Mouse (Mus musculus) hindbrain, embryonic 10.5 days (tissue): Measurements from ENCODE around the gene Ier3. TPM values are rescaled to one million over a fixed set of nuclear protein-coding genes. Genes with fewer than 3 reads are reported as not detected.

ENCODE experiments used
- DNase-seq: peaks from one replicate; pipeline ENCODE4 v3.0.0-alpha.2; 2017; ENCODE audit warnings: low spot score
- H3K27ac ChIP-seq: fragments of 300-500 bp; sonication (generic); 2 replicates; pipeline ENCODE4 v1.5.1; 2016; ENCODE audit warnings: mild to moderate bottlenecking, moderate library complexity
- H3K27me3 ChIP-seq: fragments of 300-500 bp; sonication (generic); 2 replicates; pipeline ENCODE4 v1.6.1; 2016; ENCODE audit warnings: mild to moderate bottlenecking; ENCODE audit not compliant: poor library complexity, insufficient read depth, severe bottlenecking
- H3K36me3 ChIP-seq: fragments of 300-500 bp; sonication (generic); 2 replicates; pipeline ENCODE4 v1.6.1; 2016; ENCODE audit warnings: mild to moderate bottlenecking, moderate library complexity
- H3K4me1 ChIP-seq: fragments of 300-500 bp; sonication (generic); replicated peaks from 2 replicates; pipeline ENCODE4 v1.6.1; 2016; ENCODE audit warnings: mild to moderate bottlenecking
- H3K4me3 ChIP-seq: fragments of 300-500 bp; sonication (generic); 2 replicates; pipeline ENCODE4 v1.5.1; 2016; ENCODE audit warnings: mild to moderate bottlenecking, moderate library complexity
- H3K9me3 ChIP-seq: fragments of 300-500 bp; sonication (generic); 2 replicates; pipeline ENCODE4 v1.6.1; 2016; ENCODE audit warnings: mild to moderate bottlenecking, moderate library complexity
- WGBS: fragments of 180-500 bp; shearing (Covaris S2); methylation state at CpG from one replicate; pipeline ENCODE4 v1.1.7; 2016; 5-methylcytosine and 5-hydroxymethylcytosine counted together
- polyA plus RNA-seq: library from polyadenylated mRNA; unstranded; fragments of >200 nt; fragmentation: Nextera tagmentation; extraction: Ambion mirVana; gene quantifications from 2 replicates; pipeline ENCODE4 v1.2.1, GENCODE M21; 2016

Gene Ier3
- polyA plus RNA-seq, 1 experiment from 2014 or later: 4.8 TPM

DNA sequence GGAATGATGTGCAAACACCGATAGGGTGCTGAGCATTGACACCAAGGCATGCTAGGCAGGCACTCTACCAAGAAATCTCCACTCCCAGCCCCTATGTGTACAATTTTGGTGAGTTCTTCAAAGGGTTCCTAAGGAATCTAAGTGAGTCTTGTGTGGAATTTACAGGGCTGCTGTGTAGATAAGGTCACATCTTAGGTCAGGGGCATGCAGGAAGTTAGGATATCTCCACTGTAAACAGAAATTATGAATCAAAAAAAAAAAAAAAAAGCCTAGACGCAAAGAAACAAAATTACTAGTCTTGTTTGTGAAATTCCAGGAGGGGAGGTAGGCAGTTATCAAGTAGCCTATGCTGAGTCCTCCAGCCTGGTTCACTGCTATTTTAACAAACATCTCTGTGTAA, 28.6 kb upstream of the Ier3 start:
- H3K27me3 ChIP-seq: no peaks in the 10 kb centered on the region
- WGBS: 85% methylated on average over 2 of the region's 2 CpGs
- H3K9me3 ChIP-seq: no peaks in the 10 kb centered on the region
- H3K4me1 ChIP-seq: no peaks in the 10 kb centered on the region
- H3K36me3 ChIP-seq: no peaks in the 10 kb centered on the region
- H3K4me3 ChIP-seq: no peak overlapping the region
- DNase-seq: no peak
- H3K27ac ChIP-seq: no peak overlapping the region

DNA sequence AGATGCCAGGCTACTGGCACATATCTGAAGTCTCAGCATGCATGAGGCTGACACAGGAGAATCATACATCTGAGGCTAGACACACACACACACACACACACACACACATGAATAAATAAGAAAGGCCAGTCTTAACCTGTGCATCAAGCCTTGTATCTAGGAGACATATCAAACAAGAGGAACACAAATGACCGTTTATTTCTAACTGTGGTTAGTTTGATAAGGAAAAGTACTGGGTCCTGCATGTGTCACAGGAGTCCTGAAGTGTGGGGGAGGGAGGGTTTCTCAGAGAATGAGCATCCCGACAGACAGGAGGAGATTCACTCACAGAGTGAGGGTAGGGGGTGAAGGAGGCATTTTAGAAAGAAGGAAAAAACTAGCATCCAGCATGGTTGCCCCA, 26.4 kb upstream of the Ier3 start:
- H3K4me3 ChIP-seq: no peak overlapping the region
- no peaks in the 10 kb centered on the region for H3K36me3 ChIP-seq
- WGBS: 57% methylated on average over 2 of the region's 2 CpGs
- no peak overlapping the region for H3K27ac ChIP-seq
- H3K27me3 ChIP-seq: no peaks in the 10 kb centered on the region
- no peaks in the 10 kb centered on the region for H3K4me1 ChIP-seq
- no peak for DNase-seq
- 0 out of 2 replicates have a peak, but pooled peaks cover 5% of the 10 kb centered on the region for H3K9me3 ChIP-seq

DNA sequence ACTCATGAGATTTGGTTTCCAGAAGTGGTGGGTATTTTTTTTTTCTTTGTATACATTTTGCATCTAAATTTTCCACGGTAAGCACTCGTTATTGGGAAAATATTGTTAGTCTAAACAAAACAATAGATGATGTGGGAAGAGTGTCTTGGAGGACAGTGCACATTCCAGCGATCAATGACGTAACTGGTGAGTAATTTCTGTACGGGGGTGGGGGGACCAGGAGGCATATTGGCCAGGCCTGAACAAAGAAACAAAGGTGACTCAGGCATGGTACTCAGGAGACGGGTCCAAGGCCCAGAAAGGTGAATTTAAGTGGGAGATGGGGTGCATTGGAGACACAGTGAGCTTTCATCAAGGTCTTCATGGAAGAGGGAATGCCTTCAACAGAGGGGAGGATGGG, 25.8 kb upstream of the Ier3 start:
- no peaks in the 10 kb centered on the region for H3K4me1 ChIP-seq
- no peak overlapping the region for H3K4me3 ChIP-seq
- no peaks in the 10 kb centered on the region for H3K36me3 ChIP-seq
- no peaks in the 10 kb centered on the region for H3K27me3 ChIP-seq
- 84% methylated on average over 6 of the region's 6 CpGs for WGBS
- no peak overlapping the region for H3K27ac ChIP-seq
- 0 out of 2 replicates have a peak, but pooled peaks cover 5% of the 10 kb centered on the region for H3K9me3 ChIP-seq
- no peak for DNase-seq

DNA sequence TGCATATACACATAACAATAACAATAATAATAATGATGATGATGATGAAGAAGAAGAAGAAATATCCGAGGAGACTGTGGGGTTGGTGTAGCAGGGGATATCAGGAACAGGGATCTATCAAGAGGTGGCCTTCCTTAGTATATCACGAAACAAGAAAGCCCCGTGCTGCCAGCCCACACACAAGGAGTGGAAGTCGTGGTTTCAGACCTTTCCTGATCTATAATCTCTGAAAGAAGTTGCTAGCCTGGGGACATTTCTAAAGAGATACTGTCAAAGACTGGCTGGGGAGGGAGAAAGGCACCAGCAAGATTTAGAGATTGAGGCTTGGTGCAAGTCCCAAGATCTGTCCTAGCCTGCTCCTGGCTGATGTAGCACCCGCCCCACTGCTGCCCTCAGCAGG, 24.6 kb upstream of the Ier3 start:
- Histone ChIP-seq H3K4me3 (no peak overlapping the region), H3K9me3 (0 out of 2 replicates have a peak, but pooled peaks cover 5% of the 10 kb centered on the region), H3K36me3 (no peaks in the 10 kb centered on the region), H3K27me3 (no peaks in the 10 kb centered on the region), H3K4me1 (no peaks in the 10 kb centered on the region), H3K27ac (no peak overlapping the region)
- DNase-seq: no peak
- 75% methylated on average over 5 of the region's 5 CpGs for WGBS

DNA sequence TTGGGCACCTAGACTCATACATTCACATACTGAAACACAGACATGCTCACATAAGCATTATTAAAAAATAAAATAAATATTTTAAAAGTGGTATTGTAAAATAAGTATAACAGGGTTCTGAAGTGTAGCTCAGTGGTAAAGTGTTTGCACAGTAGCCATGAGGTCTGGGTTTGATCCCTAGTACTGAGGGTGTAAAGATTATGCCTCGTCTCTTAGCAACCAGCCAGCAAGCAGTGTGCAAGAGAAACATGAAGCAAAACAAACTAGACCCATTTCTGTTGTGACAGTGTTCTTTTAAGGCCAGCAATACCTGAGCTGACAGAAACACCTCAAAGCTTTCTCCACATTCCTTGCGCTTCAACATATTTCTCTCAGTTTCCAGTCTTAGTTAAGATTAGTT, 20.6 kb upstream of the Ier3 start:
- 78% methylated on average over 2 of the region's 2 CpGs for WGBS
- H3K4me1 ChIP-seq: no peaks in the 10 kb centered on the region
- no peak for DNase-seq
- H3K4me3 ChIP-seq: no peak overlapping the region
- no peak overlapping the region for H3K27ac ChIP-seq
- H3K36me3 ChIP-seq: no peaks in the 10 kb centered on the region
- 0 out of 2 replicates have a peak, but pooled peaks cover 5% of the 10 kb centered on the region for H3K9me3 ChIP-seq
- H3K27me3 ChIP-seq: no peaks in the 10 kb centered on the region

DNA sequence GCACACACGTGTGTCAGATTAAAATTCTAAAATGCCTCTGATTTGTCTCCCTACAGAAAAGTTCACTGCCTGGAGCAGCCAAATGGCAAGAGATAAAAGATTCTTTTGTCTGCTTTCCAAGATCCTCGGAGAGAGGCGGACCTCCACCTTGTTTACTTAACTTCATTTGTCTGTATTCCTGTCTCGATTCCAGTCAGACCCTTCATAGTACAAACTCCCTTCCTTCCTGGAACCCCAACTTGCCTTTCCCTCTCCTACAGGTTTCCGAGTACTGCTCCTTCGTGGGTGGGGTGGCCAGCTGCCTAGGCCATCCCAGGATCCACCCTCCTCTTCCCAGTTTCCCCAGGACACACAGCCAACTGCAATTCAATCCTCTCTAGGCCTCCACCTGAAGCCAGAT, 18.5 kb upstream of the Ier3 start:
- Histone ChIP-seq H3K4me3 (no peak overlapping the region), H3K27ac (no peak overlapping the region), H3K9me3 (0 out of 2 replicates have a peak, but pooled peaks cover 5% of the 10 kb centered on the region), H3K4me1 (no peaks in the 10 kb centered on the region), H3K27me3 (no peaks in the 10 kb centered on the region), H3K36me3 (no peaks in the 10 kb centered on the region)
- no peak for DNase-seq
- 65% methylated on average over 6 of the region's 6 CpGs for WGBS

DNA sequence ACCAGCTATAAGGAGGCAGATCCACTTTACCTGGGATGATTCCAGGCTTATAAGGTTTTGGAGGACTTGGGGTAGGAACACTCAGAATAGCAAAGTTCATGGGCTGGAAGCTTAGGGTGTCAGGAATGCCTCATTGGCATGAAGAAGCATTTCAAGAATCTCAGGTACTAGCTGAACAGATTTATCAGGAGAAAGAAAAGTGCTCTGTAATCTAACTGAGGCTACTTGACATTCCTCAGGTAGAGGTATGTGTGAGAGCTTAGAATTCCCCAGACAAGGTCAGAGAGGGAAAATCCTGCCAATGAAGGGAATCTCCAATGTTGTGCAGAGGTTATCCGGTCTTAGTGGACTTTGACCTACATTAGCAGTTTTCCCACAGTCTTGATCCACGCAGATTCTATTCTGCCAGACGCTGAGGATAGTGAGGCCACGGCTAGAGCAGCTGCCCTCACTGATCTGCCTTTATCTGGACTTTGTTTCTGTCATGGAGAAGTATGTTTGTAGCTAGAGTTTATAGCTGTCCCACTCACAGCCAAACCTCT, 17.6 kb upstream of the Ier3 start:
- Histone ChIP-seq H3K27me3 (no peaks in the 10 kb centered on the region), H3K4me1 (no peaks in the 10 kb centered on the region), H3K36me3 (no peaks in the 10 kb centered on the region), H3K9me3 (no peaks in the 10 kb centered on the region), H3K4me3 (no peak overlapping the region), H3K27ac (no peak overlapping the region)
- DNase-seq: no peak
- 88% methylated on average over 4 of the region's 4 CpGs for WGBS

DNA sequence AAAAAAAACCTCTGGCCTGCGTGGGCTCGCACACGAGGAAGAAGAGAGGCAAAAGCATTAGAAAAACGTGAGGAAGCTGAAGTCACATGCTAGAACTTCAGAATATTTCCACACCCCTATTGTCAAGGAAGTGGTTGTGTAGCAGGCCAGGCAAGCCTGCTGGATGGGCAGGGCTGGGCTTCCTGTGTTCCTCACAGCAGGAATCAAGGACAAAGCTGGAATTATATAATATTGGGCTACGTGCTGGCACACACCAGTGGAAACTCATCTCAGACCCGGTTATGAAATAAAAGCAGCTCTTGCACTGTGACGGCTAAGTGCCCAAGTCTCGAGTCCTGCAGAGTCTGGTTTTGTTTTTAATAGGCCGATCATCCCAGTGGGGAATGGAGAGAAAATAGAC, 13.4 kb upstream of the Ier3 start:
- 81% methylated on average over 9 of the region's 9 CpGs for WGBS
- Histone ChIP-seq H3K9me3 (no peaks in the 10 kb centered on the region), H3K4me1 (no peaks in the 10 kb centered on the region), H3K27me3 (no peaks in the 10 kb centered on the region), H3K36me3 (no peaks in the 10 kb centered on the region), H3K27ac (no peak overlapping the region), H3K4me3 (no peak overlapping the region)
- DNase-seq: no peak

DNA sequence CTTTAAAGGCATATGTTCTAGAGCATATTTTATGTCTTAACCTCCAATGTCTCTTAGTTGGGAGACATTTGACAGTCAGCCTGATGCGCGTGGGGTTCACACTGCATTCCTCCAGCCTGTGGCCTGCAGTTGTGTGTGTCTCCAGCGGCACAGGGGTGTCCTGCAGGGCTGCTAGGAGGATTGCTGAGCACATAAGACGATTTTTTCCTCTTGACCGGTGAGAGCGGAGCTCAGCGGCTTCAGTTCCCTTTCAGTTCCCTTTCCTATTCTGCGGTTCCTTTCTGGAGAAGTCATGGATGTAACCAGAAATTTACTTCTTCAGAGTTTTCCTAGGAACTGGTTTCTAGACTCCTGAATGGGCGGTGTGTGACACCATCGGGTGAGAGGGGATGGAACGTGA, 12.1 kb upstream of the Ier3 start:
- Histone ChIP-seq H3K27ac (no peak overlapping the region), H3K4me3 (no peak overlapping the region), H3K9me3 (no peaks in the 10 kb centered on the region), H3K4me1 (no peaks in the 10 kb centered on the region), H3K27me3 (no peaks in the 10 kb centered on the region), H3K36me3 (no peaks in the 10 kb centered on the region)
- 88% methylated on average over 11 of the region's 11 CpGs for WGBS
- DNase-seq: no peak

DNA sequence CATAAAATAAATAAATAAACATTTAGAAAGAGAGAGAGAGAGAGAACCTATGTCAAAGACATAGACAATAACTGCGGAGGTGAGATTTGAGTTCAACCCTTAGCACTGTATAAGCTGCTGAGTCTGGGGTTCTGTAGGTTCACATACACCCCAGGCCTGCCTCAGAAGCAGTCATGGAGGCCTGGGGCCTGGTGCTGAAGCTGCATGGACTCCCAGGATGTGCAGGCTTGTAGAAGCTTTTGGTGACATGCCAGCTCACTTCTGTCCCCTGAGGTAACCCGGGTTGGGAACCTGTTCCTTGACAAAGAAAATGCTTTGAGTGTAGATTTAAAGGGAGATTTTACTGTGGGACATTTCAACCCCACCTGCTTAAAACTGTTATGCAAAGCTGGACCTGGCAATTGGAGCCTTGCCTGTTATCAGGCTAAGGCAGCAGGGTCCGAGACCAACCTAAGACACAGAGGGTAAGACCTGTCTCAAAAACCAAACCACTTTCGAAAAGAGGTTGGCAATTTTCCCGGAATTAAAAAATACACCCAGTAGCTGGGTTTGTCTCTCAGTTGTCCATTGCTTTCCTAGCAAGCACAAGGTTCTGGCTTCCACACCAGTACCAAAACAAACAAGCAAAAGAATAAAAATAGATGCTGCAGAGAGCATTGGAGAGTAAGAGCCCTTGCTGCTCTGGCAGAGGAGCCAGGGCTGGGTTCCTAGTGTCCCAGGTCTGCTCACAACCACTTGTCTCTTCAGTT, 10.4 kb upstream of the Ier3 start:
- Histone ChIP-seq H3K27ac (no peak overlapping the region), H3K36me3 (no peaks in the 10 kb centered on the region), H3K27me3 (0 out of 2 replicates have a peak, but pooled peaks cover 4% of the 10 kb centered on the region), H3K4me1 (no peaks in the 10 kb centered on the region), H3K9me3 (no peaks in the 10 kb centered on the region), H3K4me3 (no peak overlapping the region)
- DNase-seq: no peak
- WGBS: 85% methylated on average over 5 of the region's 5 CpGs

DNA sequence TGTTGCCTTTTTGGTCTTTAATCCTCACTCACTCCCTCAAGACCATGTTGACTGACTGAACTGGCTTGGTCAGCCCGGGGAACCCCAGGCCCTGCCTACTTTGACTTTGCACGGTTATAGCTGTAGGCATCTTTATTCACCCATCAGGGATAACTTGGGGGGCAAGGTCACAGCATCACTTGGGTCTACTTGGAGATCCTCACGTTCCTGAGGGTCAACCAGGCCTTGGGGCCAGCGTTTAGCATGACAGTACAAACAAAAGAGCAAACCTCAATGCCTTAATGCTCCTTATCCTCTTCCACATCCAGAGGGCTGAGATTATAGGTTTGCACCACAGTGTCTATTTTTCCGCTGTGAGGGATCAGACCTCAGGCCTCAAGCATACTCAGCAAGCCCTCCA, 9.2 kb upstream of the Ier3 start:
- 75% methylated on average over 5 of the region's 5 CpGs for WGBS
- no peak for DNase-seq
- H3K27ac ChIP-seq: no peak overlapping the region
- no peaks in the 10 kb centered on the region for H3K36me3 ChIP-seq
- no peak overlapping the region for H3K4me3 ChIP-seq
- 0 out of 2 replicates have a peak, but pooled peaks cover 14% of the 10 kb centered on the region for H3K27me3 ChIP-seq
- peaks cover 10% of the 10 kb centered on the region for H3K4me1 ChIP-seq
- H3K9me3 ChIP-seq: no peaks in the 10 kb centered on the region

DNA sequence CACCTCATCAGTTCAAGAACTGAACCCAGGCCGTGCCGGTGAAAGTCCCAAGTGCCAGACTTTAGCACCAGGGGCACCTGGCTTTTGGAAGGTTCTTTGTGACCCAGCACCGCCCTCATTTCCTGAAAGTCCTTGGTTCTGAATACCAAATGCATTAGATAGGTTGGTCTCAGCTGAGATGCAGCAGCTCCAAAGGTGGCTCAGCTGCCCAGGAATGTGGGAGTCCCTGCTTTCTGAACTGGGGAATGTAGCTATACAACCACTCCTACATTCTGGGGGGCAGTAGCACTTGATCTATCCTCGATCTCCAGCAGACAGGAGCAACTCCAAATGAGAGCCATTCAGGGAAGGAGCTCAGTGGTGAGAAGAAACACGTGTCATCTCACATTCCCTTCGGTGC, 8.7 kb upstream of the Ier3 start:
- Histone ChIP-seq H3K9me3 (no peaks in the 10 kb centered on the region), H3K27ac (no peak overlapping the region), H3K36me3 (no peaks in the 10 kb centered on the region), H3K4me1 (peaks cover 11% of the 10 kb centered on the region), H3K27me3 (0 out of 2 replicates have a peak, but pooled peaks cover 14% of the 10 kb centered on the region), H3K4me3 (no peak overlapping the region)
- 80% methylated on average over 6 of the region's 6 CpGs for WGBS
- DNase-seq: no peak

DNA sequence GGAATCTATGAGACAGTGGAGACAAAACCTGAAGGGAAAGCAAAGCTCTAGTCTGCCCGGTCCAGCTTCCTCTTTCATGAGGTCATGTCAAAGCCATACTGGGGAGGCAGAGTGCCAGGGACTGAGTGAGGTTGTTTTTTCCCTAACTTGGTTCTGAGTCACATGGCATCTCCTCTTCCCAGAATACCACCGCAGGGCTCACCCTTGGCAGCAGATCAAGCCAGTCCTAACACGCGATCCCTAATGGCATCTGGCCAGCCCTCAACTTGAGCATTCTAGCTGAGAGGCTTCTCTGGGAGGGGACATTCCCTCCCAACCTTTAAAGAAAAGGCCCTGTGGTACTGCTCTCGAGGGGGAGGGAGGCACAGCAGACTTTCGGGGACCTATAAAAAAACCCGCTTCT, 8.2 kb upstream of the Ier3 start:
- H3K36me3 ChIP-seq: no peaks in the 10 kb centered on the region
- WGBS: 81% methylated on average over 7 of the region's 7 CpGs
- peaks cover 11% of the 10 kb centered on the region for H3K4me1 ChIP-seq
- H3K27ac ChIP-seq: no peak overlapping the region
- 0 out of 2 replicates have a peak, but pooled peaks cover 14% of the 10 kb centered on the region for H3K27me3 ChIP-seq
- H3K9me3 ChIP-seq: no peaks in the 10 kb centered on the region
- H3K4me3 ChIP-seq: no peak overlapping the region
- DNase-seq: no peak
